Mouse (Mus musculus) erythroid progenitor cell, adult 5-6 weeks (primary cell): ENCODE data around the gene Olfr66. TPM values are rescaled to one million over a fixed set of nuclear protein-coding genes. Genes with fewer than 3 reads are reported as not detected.

Experiments
- ATAC-seq: replicated peaks from 2 replicates; pipeline ENCODE4 v1.8.0; 2016; ENCODE audit warnings: moderate number of reproducible peaks, mild to moderate bottlenecking, moderate TSS enrichment, inconsistent platforms; ENCODE audit not compliant: poor library complexity, low FRiP score, severe bottlenecking
- total RNA-seq, 2 experiments: library from RNA; stranded (forward) in 1 of 2; stranded (reverse) in 1 of 2; fragments of 150-400 nt in 1 of 2; fragments of 186-747, 209-891 nt in 1 of 2; gene quantifications; 2 replicates each; pipeline versions ENCODE4 v1.2.3 to v1.2.4; 2015 to 2017; ENCODE audit warnings: low replicate concordance in 2 of 2

Olfr66 gene
- total RNA-seq (2015; ENCODE audit: low replicate concordance) (not detected in 2 replicates), total RNA-seq (2017; ENCODE audit: low replicate concordance) (not detected in 2 replicates)

DNA sequence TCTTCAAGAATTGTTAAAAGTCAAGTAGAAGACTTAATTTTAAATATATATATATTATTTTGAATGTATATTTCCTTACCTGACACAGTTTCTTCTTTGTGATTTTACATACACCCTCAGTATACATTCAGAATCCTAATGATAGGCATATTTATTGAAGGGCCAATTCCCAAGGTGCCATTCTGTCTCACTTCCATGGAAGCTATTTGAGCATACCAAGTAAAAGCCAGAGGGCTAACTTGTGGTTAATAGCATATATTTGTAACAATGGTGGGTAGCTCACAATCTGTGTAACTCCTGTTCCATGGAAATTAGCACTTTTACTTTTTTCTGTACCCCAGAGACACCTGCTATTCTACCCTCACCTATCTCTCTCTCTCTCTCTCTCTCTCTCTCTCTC is at the start of gene Olfr66:
TSS of gene Olfr66 (minus strand) at position 101 of the 400 bp plus-strand sequence.
- no peak for ATAC-seq

DNA sequence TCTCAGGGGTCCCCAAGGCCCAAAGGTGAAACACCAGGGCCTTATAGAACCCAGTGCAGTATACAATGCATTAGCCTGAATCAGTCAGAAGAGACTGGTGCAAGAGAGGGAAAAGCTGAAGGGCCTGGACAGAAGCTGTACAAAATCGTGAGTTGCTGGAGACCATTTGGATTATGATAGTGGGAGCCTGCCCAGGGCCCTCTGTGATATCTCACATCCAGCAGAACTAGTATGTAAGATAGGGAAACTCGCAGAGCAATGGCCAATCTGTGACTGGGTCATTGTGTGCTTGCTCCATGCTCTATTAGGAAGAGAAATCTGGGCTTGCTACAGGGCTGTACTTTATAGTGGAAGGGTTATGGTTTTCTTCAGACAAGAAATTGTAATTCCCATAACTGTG is 48.2 kb upstream of the Olfr66 start, which contains the start of gene Olfr632:
TSS of gene Olfr632 (plus strand) at position 84 of the 400 bp plus-strand sequence.
- no peak for ATAC-seq

DNA sequence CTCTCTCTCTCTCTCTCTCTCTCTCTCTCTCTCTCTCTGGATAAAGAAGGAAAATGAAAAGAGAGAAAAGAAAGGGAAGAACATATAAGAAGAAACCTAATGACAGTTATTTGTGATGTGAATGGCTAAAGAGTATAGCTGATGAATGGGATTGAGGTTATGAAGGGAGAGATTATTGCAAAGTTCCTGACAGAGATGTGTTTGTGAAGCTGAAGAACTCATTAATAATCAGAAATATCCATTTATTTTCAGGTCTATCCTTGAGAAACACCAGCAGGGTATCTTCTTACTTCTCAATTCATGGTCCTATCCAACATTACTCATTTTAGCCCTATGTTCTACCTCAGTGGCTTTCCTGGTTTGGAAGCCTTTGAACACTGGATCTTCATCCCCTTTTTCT is 42.5 kb upstream of the Olfr66 start, which contains the start of gene Olfr631:
TSS of gene Olfr631 (plus strand) at position 301 of the 400 bp plus-strand sequence.
- ATAC-seq, result no peak

DNA sequence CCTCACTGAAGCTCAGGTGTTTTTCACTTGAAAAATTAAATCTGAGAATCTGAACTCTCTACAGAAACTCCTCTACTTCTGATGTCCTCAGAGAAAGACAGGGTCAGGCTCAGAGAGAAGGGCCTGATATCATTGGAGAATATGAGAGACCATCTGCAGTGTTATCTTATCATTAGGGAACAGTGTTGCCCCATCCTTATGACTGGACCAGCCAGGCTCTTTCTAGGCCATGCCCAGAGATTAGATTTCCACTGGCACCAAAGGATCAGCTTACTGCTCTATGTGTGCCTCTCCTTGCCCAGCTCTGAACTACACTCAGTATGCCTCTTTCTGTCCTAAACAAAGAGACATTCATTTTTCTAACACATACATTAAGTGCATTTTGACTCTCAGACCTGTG is 29.3 kb upstream of the Olfr66 start:
- ATAC-seq, result peak; percentile 87

- peak; percentile 73 for ATAC-seq
These were observed 27.0 kb upstream of the Olfr66 start for GRCm38 (mm10) chr7:103912969-103913511.

DNA sequence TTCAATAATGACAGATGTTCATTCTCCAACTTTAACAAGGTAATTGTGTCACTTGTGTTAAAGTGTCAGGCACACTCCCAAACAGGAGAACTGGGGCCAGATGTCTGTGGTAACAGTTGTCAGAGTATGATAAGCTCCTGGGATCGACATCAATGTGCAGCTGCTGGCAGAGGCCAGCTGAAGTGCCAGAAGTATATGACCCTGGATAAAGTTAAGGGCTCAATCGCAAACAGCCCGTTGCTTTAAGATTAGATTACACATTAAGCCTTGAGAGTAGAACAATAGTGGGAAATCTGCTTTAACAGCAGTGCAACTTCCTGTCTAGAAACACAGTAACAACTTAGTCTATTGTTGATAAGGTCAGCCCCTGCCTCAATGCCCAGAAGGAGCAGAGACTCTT is 24.0 kb upstream of the Olfr66 start:
- ATAC-seq, result peak; percentile 93

- no peak for ATAC-seq
These were observed 17.1 kb upstream of the Olfr66 start, which contains the start of gene Olfr65 for GRCm38 (mm10) chr7:103903187-103903586. Olfr65 (plus strand) TSS chr7:103903487.

DNA sequence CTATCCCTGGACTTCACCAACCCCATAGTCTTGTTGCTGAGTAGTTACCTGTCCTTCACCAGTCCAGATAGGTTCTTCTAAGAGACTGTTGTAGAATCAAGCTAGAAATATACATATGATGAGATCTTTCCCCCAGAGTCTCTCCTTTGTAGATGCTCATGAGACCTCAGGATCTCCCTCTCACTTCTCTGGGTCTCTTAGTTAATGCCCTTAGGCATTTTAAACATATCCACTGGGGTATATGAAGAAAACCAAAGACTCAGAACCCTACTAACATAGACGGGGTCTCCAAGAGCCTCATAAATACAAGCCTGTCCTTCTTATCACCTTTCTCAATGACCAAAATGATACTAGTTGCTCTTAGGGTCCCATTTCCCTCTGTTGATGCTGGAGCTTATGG is 8.3 kb upstream of the Olfr66 start, which contains the start of gene Olfr64:
TSS of gene Olfr64 (minus strand) at position 101 of the 400 bp plus-strand sequence.
- ATAC-seq, result no peak

GRCm38 (mm10) chr7:103877093-103877492 is 9.0 kb downstream of the Olfr66 start:
- ATAC-seq, result peak; percentile 81

GRCm38 (mm10) chr7:103874451-103874850 is 11.6 kb downstream of the Olfr66 start:
- ATAC-seq, result 0 out of 2 replicates have a peak, but pooled peaks have one; percentile 20

GRCm38 (mm10) chr7:103873064-103873463 is 13.0 kb downstream of the Olfr66 start:
- ATAC-seq, result 0 out of 2 replicates have a peak, but pooled peaks have one; percentile 16

DNA sequence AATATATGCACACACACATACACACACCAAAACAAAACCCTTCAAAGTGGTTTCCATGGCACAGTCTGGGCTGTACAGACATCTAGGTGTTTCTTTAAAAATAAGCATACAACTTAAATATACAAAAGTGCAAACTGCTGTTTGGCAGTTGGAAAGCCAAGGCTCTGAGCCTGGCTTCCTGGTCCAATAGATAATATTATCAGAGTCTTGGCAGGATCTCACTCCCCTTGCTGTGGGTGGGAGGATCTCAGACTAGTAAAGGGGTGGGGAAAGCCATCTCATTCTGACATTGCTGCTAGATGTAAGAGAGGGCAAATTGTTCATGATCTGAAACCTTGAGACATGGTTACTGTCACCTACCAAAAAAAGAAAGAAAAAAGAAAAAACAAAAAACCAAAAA is 15.4 kb downstream of the Olfr66 start:
- peak; percentile 83 for ATAC-seq

- ATAC-seq, result peak; percentile 75
These were observed 20.3 kb downstream of the Olfr66 start for GRCm38 (mm10) chr7:103865716-103866115.

GRCm38 (mm10) chr7:103861531-103861930 is 24.5 kb downstream of the Olfr66 start:
- no peak for ATAC-seq

DNA sequence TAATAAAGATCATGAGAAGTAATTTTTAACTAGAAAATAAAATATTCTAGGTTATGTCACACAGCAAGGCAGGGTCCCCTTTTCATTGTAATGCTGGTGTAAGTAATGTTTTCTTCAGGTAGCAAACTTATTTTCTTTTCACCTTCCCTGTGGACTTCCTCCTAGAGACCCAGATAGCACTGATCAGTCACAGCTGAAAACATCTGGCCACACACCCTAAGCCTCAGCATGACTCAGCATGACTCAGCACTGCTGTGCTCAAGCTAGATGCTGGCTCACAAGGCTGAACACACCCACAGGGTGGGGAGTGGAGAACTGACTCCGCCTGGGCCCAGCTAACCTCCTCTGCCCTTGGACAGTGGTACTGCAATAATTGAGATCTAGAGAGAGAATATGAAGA is 25.2 kb downstream of the Olfr66 start:
- ATAC-seq, result peak; percentile 67

DNA sequence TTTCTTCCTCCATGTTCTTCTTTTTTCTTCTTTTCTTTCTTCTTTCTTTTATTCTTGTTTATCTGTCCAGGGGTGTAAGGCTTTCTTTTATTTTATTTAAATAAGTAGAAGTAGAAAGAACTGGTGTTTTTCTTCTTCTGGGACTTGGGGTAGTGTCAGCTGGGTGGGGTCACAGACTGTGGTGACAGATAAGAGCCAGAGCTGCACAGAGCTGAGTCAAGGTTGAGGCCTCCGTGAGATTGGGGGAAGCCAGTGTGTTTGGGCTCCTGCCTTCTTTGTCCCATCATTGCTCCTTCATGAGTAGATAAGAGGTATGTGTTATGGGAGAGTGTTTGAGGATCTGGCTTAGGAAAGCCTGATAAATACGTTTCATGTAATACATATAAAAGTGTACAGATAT is 27.0 kb downstream of the Olfr66 start:
- ATAC-seq, result peak; percentile 83

GRCm38 (mm10) chr7:103854669-103855068 is 31.4 kb downstream of the Olfr66 start:
- peak; percentile 50 for ATAC-seq

DNA sequence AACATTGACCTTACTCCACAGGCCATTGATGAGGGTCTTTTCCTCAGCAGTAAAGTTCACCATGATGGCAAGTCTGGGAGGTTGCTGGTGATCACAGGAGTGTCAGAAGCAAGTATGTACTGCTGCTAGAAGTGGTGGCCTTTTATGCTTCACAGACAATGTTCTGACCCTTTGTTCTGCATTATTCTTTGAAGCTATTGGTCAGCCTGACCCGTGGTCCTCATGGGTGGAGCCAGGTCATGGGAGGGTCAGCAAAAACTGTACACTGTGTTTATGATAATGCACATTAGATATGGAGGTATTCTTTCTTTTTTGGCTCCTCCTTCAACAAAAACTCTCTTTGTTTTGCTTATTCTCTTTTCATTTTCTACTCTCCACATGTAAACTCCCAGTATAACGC is 33.0 kb downstream of the Olfr66 start, which contains the start of gene Hbb-y:
TSS of gene Hbb-y (minus strand) at position 127 of the 400 bp plus-strand sequence.
- no peak for ATAC-seq

- ATAC-seq, result no peak
These were observed 41.3 kb downstream of the Olfr66 start for GRCm38 (mm10) chr7:103844525-103845325.

- ATAC-seq, result no peak
These were observed 43.0 kb downstream of the Olfr66 start, which contains the start of gene Hbb-bh1 for GRCm38 (mm10) chr7:103843034-103843433. Hbb-bh1 (minus strand) TSS chr7:103843164.

DNA sequence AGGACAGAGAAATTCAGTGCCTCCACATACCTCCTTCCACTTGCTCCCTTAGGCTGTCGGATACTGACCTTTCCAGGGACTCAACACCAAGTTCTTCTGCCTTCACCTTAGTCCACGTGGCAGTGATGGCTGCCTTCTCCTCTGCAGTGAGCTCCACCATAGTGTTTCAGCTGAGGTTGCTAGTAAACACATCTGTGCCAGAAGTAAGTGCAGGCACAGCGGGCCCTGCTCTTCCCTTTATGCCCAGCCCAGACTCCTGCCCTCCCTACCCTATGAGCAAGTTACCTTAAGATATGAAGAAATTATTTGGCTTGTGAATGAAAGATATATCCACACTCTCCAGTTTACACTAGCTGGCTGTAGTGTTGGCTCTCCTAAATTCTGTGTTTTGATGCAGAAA is 45.8 kb downstream of the Olfr66 start, which contains the start of gene Hbb-bh2:
TSS of gene Hbb-bh2 (minus strand) at position 253 of the 400 bp plus-strand sequence.
- ATAC-seq, result peak; percentile 57
